Mouse (Mus musculus) kidney, adult 2 months (tissue): ENCODE results near the gene Mgmt.

ENCODE experiments used
- CTCF ChIP-seq: fragments of 200-500 bp; conservative IDR thresholded peaks from 2 replicates; pipeline ENCODE4 v1.5.1; 2011; ENCODE audit warnings: low read depth, mild to moderate bottlenecking, control low read depth, low read length, moderate library complexity, mixed read lengths; ENCODE audit not compliant: insufficient read depth, insufficient read length
- POLR2A ChIP-seq: fragments of 200-500 bp; IDR thresholded peaks from one replicate; pipeline ENCODE4 v1.6.1; 2011; ENCODE audit warnings: low read depth, low read length, control low read depth

- no peak for TF ChIP-seq CTCF
- no peak for TF ChIP-seq POLR2A
Measured at GRCm38 (mm10) chr7:137061109-137061508, 166.7 kb downstream of the Mgmt start.
